Mouse (Mus musculus): ENCODE measurements around the gene Rps27a.
"Not testable (repeated sequence)": the region's sequence is repeated elsewhere in the genome, so short reads cannot be mapped to it uniquely, and the experiment has no call there.

Rps27a gene

DNA sequence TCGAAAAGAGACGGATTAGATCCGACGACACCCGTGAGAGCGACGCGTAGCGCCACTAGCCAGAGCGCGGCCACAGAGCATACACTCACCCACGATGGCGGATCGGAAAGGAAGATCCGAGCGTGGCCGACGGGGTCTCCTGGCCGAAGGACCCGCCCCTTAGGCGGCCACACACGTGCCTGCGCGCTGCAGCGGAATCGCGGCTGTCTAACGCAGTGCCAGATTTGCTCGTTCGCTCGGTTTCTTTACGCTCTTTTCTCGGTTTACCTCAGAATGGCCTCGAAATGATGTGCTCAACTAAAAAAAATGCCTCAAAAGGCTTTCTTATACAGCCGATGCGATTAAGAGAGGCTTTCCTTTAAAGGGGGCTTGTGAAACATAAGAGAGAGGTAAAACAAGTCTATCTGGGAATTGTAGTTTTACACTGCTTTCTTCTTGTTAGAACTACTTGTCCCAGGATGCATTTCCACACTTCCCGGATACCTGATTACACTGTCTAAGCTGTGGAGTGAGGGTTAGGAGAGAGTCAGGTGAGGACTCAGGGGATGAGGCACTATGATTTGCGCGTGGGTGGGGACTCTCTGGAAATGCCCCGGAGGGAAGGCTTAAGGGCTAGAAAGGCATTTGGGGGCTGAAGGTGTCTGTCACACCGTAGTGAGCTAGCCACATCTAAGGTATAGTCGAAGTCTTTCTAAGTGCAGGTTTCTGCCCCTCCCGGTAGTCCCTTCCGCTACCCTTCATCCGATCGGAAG, at the start of gene Rps27a, which contains the start of gene Clhc1:
Rps27a (minus strand) TSS at position 358 of the 752 bp plus-strand sequence.
Clhc1 (plus strand) TSS at position 199 of the 752 bp plus-strand sequence.
- DNase-seq (ENCODE audit: low read depth, low spot score): peak; percentile 90

GRCm38 (mm10) chr11:29597159-29597558, 49.2 kb upstream of the Rps27a start:
- no peak for DNase-seq (ENCODE audit: low read depth, low spot score)

DNA sequence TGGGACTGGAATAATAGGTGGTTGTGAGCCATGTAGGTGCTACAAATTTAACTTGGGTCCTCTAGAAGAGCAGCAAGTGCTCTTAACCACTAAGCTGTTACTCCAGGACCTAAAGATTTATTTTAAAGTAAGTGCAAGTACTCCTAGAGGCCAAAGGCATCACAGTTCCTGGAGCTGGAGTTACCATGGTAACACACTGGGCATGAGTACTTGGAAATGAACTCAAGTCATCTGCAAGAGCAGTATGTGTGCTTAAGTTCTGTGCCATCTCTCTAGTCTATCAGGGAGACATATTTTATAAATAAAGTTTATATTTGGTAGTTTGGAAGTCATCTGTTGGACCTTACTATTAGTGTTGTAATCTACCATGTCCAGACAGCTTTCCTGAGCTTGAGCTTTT, 47.3 kb upstream of the Rps27a start:
- no peak for DNase-seq (ENCODE audit: low read depth, low spot score)

DNA sequence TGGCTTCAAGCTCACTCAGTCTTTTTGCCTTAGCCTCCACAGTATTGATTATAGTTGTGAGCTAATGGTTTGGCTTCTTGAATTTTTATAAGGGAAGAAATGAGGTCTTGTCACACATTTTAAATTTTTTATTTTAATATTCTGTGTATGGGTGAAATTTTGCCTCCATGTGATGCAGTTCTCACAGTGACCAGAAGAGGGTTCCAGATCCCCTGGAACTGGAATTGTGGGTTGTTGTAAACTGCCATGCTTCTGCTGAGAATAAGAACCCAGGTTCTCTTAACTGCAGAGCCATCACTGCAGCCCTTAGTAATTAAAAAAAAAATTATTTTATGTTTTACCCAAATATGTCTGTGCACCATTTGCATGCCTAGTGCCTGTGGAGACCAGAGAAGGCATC, 31.7 kb upstream of the Rps27a start:
- no peak for DNase-seq (ENCODE audit: low read depth, low spot score)

- DNase-seq (ENCODE audit: low read depth, low spot score): no peak
Measured at GRCm38 (mm10) chr11:29572656-29573055, 24.7 kb upstream of the Rps27a start.

GRCm38 (mm10) chr11:29571536-29571935, 23.6 kb upstream of the Rps27a start:
- DNase-seq (ENCODE audit: low read depth, low spot score): no peak

- DNase-seq (ENCODE audit: low read depth, low spot score): no peak
Measured at GRCm38 (mm10) chr11:29563406-29563805, 15.5 kb upstream of the Rps27a start.

- DNase-seq (ENCODE audit: low read depth, low spot score): no peak
Measured at GRCm38 (mm10) chr11:29560990-29561389, 13.1 kb upstream of the Rps27a start.

- no peak for DNase-seq (ENCODE audit: low read depth, low spot score)
Measured at GRCm38 (mm10) chr11:29560452-29560851, 12.5 kb upstream of the Rps27a start.

DNA sequence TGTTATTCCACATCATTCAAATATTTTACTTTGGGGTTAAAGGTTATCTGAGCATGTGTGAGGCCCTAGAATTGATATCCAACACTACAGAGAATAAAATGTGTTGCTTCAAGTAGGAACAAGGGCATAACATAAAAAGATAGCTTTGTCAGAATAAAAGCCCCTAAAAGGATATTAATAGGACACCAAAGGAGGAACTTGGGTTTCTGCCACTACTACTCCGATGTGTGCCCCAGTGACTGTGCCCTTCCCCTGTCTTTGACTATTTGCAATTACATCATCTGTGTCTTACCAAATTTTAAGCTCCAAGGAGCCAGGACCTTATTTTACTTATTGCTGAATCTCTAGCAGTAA, 1.5 kb upstream of the Rps27a start:
- no peak for DNase-seq (ENCODE audit: low read depth, low spot score)

GRCm38 (mm10) chr11:29548504-29549424, 855 bp upstream of the Rps27a start:
- no peak for DNase-seq (ENCODE audit: low read depth, low spot score)

DNA sequence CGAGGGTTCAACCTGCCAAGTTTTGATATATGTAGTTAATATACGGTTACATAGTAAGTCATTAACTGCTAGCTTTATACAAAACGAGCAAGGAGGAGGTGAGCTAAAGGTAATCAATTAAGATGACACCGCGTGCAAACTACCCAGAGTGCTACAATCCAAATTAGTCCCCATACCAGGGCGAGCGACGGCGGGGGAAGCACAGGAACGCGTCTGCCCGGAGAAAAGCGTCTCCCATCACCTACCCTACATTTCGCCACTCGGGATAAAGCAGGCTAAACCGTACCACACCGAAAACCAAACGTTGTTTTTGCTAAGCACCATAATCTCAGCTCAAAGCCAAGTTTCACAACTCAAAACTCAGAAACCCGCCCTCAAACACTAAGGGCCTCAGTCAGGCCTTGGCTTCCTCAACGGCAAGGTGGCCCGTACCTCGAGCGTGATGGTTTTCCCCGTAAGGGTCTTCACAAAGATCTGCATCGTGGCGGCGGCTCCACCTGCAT, 609 bp downstream of the Rps27a start:
- DNase-seq (ENCODE audit: low read depth, low spot score): no peak

DNA sequence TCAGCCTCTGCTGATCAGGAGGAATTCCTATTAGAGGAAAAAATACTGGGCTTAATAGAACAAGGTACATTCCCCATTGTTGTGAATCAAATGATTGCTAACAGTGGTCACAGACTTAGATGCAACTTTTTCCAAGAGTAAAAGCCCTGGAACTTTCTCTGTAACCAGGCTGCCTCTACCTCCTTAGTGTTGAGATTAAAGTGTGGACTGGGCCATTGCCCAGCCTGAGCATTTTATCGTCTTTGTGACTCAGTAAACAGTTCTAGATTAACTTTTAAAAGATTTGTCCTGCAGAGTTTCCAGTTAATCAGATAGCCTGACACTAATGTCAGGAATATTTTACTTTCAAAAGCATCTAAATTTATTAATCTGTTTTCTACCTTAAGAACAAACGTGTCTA, 1.1 kb downstream of the Rps27a start:
- DNase-seq (ENCODE audit: low read depth, low spot score): no peak

- DNase-seq (ENCODE audit: low read depth, low spot score): not testable (repeated sequence)
Measured at GRCm38 (mm10) chr11:29546297-29546696, 1.6 kb downstream of the Rps27a start.

DNA sequence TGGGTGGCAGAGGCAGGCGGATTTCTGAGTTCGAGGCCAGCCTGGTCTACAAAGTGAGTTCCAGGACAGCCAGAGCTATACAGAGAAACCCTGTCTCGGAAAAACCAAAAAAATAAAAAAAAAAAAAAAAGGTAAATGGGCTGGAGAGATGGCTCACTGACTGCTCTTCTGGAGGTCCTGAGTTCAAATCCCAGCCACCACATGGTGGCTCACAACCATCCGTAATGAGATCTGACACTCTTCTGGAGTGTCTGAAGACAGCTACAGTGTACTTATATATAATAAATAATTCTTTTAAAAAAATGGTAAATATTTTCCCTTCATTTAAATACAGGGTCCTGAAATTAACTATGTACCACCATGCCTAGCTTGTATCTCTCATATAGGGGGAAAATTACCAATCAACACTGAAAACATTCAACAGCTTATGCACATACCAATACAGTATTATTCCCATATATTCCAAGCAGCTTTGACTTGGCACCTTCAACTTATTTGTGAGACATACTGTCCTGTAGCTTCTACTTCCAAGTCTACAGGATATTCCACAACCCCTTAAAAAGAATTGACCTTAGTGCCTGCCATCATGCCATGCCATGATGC, 2.7 kb downstream of the Rps27a start:
- not testable (repeated sequence) for DNase-seq (ENCODE audit: low read depth, low spot score)

DNA sequence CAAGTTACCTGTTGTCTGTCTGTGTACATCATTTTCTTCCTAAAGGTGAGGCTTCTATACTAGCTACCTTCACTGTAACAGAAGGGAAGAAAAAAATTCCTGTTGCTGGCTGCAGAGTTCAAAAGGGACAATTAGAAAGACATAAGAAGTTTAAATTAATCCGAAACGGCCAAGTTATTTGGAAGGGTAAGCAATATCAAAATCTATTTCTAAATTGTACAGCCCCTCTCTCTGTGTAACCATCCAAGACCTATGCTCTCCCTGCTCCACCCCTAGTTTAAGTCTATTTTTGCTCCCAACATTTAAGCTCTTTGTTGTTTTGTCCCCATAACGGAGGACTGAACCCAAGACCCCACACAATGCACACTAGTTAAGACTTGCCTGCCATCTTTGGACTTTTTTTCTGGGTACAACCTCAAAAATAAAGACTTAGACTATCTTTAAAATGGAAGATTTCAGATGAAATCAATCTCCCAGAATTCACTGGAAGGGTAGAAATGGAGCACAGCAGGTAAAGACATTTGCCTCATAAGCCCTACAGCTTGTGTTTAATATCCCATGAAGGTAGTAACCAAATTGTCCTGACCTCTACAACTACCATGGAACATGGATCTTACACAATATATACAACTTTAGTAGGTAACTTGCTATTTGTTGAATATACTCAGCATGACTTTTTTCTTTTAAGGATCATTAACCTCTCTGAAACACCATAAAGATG, 3.5 kb downstream of the Rps27a start:
- DNase-seq (ENCODE audit: low read depth, low spot score): no peak

- no peak for DNase-seq (ENCODE audit: low read depth, low spot score)
Measured at GRCm38 (mm10) chr11:29538201-29538600, 9.7 kb downstream of the Rps27a start.

DNA sequence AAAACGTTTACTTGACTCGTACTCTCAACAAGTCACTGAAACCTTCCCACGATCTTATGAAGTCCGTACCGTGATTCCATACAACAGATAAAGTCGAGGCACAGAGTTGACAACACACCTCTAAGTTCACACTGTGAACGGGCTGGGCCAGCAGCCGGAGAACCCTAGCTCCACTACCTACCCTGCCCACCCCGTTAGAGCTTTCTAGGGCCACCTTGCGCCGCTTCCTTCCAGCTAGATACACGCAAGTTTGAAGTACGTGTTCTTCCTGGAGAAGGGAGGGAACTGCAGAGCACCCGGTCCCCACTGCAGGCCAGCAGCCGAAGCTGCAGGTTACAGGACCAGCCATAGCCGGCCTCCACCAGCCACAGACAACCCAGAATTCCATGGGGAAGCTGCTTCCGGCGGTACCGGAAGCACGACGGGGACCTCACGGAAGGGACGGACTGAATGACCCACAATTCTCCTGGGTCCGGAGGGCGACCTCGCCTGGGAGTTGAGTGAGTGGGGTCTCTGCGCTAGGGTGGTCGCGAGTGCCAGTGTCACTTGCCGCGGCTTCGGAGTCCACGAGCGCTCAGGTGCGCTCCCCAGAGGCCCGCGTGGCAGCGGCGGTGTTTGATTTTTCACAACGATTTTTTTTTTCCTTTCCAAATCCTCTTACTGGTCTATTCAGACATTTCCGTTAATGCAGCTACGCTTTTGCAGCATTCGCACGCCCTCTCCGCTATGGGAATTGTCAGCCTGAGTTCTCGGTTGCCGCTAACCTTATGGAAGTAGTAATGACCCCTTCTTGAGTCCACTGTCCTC, 21.7 kb downstream of the Rps27a start, which contains the start of gene Mtif2:
Mtif2 (plus strand) TSS at position 421 of the 807 bp plus-strand sequence.
- peak; percentile 77 for DNase-seq (ENCODE audit: low read depth, low spot score)

GRCm38 (mm10) chr11:29514682-29515412, 33.1 kb downstream of the Rps27a start, which contains the start of gene Prorsd1:
Gene Prorsd1, minus strand, starts transcription at chr11:29515033.
- peak; percentile 81 for DNase-seq (ENCODE audit: low read depth, low spot score)

GRCm38 (mm10) chr11:29514325-29514681, 33.6 kb downstream of the Rps27a start:
- no peak for DNase-seq (ENCODE audit: low read depth, low spot score)
